Mouse (Mus musculus) layer of hippocampus, adult 2 months (tissue): ENCODE data around the gene Nbas. TPM values are rescaled to one million over a fixed set of nuclear protein-coding genes. Genes with fewer than 3 reads are reported as not detected.

ENCODE experiments used
- DNase-seq, 2 experiments: peaks; one replicate each; pipeline ENCODE4 v3.0.0; 2022; ENCODE audit warnings: low spot score in 2 of 2
- H3K27ac ChIP-seq: fragments of 200-600 bp; 2 replicates; pipeline ENCODE4 v1.8.1; 2022
- H3K4me3 ChIP-seq: fragments of 200-600 bp; 2 replicates; pipeline ENCODE4 v1.8.1; 2022; ENCODE audit warnings: mild to moderate bottlenecking
- CTCF ChIP-seq: fragments of 200-600 bp; conservative IDR thresholded peaks from 2 replicates; pipeline ENCODE4 v1.8.1; 2022; ENCODE audit warnings: antibody characterized with exemption, mild to moderate bottlenecking, moderate library complexity
- total RNA-seq, 2 experiments: library from RNA; stranded (reverse); gene quantifications; 2 replicates each; pipeline ENCODE4 v1.2.3; 2021

The Nbas gene
- total RNA-seq, 2 experiments from 2014 or later, result 34.5 to 36.8 TPM

- no peak for DNase-seq
- H3K27ac ChIP-seq, result no peak overlapping the region
- TF ChIP-seq CTCF, result no peak
- no peak overlapping the region for H3K4me3 ChIP-seq
Measured at GRCm38 (mm10) chr12:13622150-13622822, 353.4 kb downstream of the Nbas start.

- peak in 1 of 2 experiments; percentile 25 for DNase-seq
- TF ChIP-seq CTCF, result peak; percentile 80
- Histone ChIP-seq H3K4me3 (no peak overlapping the region), H3K27ac (no peak overlapping the region)
Measured at GRCm38 (mm10) chr12:13626803-13627706, 358.1 kb downstream of the Nbas start.

Other genes with a start within 250 kb of the Nbas start
- 100 to 1,000 TPM; 115 to 126 TPM for gene Ddx1, start 19.9 kb upstream of the Nbas start, total RNA-seq